Mouse (Mus musculus) cerebellum, adult 2 months (tissue): ENCODE measurements around the gene Smg6.

Experiments
- CTCF ChIP-seq: fragments of 200-500 bp; IDR thresholded peaks from 2 replicates; pipeline ENCODE4 v1.5.1; 2011; ENCODE audit warnings: low read depth, mild to moderate bottlenecking, control low read depth, low read length, moderate library complexity, borderline replicate concordance; ENCODE audit not compliant: insufficient read depth
- POLR2A ChIP-seq: fragments of 200-500 bp; IDR thresholded peaks from 2 replicates; pipeline ENCODE4 v1.6.1; 2011; ENCODE audit warnings: low read length, control low read depth, borderline replicate concordance; ENCODE audit not compliant: insufficient read depth

- TF ChIP-seq CTCF (no peak), POLR2A (no peak)
Measured at GRCm38 (mm10) chr11:75134485-75135068, 209.0 kb downstream of the Smg6 start.
